Mouse (Mus musculus): ENCODE data around the gene Kmo.

DNA sequence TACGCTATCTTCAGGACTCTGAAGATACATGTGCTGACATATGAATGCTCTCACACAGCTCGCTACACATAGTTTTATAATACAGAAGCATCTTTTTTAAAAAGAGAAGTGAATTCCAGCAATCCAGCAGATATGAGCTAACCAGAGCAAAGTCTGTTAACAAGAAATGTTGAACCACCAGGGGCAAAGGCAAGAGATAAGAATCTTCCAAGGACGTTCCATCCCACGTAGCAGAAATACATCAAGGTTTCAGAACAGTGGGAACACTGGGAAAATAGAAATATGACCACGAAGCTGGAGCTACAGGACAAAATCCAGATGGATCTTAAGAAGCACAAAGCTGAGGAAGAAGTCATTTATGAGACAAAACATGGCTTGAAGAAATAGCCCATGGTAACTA, 10.2 kb downstream of the Kmo start:
- TF ChIP-seq CTCF (IDR thresholded peaks at IDR 0.05; ENCODE audit: low read depth, low read length) (no peak), POLR2A (IDR thresholded peaks at IDR 0.05; ENCODE audit: extremely low read depth, insufficient read depth, low read length) (no peak)

All from liver, adult 2 months (tissue).